Mouse (Mus musculus) spleen, postnatal 36 days (tissue): Measurements from ENCODE around the gene Olfr1450.
"Not testable (repeated sequence)": the region's sequence is repeated elsewhere in the genome, so short reads cannot be mapped to it uniquely, and the experiment has no call there.

Experiments used
- DNase-seq, 2 experiments: peaks; one replicate each; pipeline ENCODE4 v3.0.0; 2022; ENCODE audit warnings: low spot score in 2 of 2, mixed read lengths in 1 of 2

Gene Olfr1450

GRCm38 (mm10) chr19:12949958-12950357 lies at the start of gene Olfr1450:
Gene Olfr1450, plus strand, starts transcription at chr19:12950258.
- no peak for DNase-seq

DNA sequence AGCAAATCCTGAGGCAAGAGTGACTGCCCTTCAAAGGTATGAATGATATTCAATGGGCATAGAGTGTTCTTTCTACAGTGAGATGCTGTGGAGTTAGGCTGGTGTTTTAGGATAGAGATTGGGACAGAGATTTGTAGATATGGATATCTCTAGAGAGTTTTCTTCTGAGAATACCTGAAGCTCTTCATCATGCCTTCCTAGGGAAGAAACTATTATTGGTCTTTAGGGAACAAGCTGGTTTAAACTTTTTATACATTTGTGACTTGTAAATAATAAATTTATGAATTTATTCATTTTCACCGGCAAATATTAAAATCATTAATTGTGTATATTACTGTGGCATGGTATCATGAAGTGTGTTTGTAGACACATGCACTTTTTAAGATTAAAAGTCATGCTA lies 46.4 kb upstream of the Olfr1450 start, which contains the start of gene Olfr1447:
Gene Olfr1447 (minus strand): TSS at position 101 of the 400 bp plus-strand sequence.
- no peak for DNase-seq

DNA sequence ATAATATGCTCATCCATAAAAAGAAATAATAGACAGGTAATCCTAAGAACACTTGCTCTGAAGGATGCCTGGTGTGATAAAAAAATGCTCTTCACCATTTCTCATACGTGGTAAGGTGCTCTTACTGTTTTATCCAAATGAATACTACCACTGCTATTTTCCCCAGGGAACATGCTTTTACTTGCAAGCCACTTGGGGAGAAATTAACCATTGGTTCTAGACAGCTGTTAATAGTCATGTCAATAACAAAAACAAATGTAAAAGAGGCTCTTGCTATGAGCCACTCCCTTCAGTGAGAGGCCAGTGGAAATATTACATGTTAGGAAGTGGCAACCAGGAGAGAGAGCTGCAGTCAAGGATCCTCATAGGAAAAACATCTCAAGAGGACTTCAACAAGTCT lies 25.7 kb upstream of the Olfr1450 start, which contains the start of gene Olfr1448:
Gene Olfr1448 (minus strand): TSS at position 101 of the 400 bp plus-strand sequence.
- no peak for DNase-seq

DNA sequence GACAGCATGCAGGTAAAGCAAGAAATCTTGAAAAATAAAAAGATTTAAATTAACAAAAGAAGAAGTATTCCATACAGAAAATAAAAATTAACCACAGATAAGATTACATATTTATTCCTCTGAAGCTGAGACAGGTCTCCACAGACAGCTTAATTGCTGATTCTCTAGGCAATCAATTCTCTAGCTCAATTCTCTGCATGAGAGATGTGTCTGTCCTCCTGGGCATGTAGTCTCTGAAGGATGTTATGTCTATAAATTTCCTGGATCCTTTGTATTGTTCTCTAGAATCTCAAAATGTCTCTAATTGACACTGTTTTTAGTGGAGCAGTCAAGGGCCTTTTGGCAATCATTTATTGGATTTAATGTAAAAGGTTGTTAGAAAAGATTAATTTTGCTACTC lies 19.5 kb upstream of the Olfr1450 start, which contains the start of gene Olfr1449:
Gene Olfr1449 (plus strand): TSS at position 301 of the 400 bp plus-strand sequence.
- no peak for DNase-seq

DNA sequence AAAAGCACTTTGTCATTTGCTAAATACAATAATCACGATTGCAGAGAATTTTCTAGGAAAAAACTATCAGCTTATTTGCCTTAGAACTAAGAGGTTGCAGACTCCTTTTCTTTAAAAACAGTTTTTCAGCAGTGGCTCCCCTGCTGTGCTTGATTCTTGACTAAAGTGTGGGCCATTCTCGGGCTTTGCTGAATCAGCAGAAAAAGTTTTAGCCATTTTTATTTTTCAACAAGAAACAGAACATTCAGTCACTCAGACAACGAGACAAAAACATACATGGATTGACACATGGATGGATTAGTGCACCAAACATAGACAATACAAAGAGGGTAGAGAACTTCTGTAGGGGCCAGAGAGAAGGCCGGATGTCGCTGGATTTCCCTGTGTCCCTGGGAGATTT lies 20.0 kb downstream of the Olfr1450 start:
- not testable (repeated sequence) for DNase-seq

- DNase-seq = not testable (repeated sequence)
Observed at GRCm38 (mm10) chr19:12992316-12992715, 42.3 kb downstream of the Olfr1450 start.

DNA sequence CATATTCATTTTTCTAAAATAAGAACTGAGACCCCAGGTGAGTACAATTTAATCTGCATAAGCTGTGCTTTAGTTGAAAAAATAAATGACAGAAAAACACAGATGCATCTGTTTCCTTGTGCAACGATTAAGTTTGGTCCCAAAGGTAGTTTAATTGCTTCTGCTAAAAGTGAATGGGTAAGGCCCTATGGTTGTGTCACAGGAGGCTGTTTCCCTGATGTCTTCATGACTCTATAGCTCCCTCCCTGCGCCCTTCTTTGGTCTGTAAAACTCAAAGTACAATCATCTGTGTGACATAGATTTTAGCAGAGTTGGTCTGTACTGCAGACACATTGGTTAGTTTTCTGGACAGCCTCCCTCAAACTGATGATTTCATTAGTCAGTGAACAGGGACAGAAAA lies 44.7 kb downstream of the Olfr1450 start, which contains the start of gene Olfr1451:
Gene Olfr1451 (plus strand): TSS at position 301 of the 400 bp plus-strand sequence.
- DNase-seq = no peak
